Mouse (Mus musculus) small intestine, adult 2 months (tissue): ENCODE data around the gene Map2k6.

Experiments
- CTCF ChIP-seq: fragments of 200-500 bp; IDR thresholded peaks from 2 replicates; pipeline ENCODE4 v1.5.1; 2012; ENCODE audit warnings: low read depth, mild to moderate bottlenecking, control low read depth, inconsistent platforms, low read length, moderate library complexity, mixed read lengths; ENCODE audit not compliant: insufficient replicate concordance, insufficient read length; ENCODE audit errors: extremely low read depth
- POLR2A ChIP-seq: fragments of 200-500 bp; IDR thresholded peaks from 2 replicates; pipeline ENCODE4 v1.6.1; 2012; ENCODE audit warnings: low read depth, mild to moderate bottlenecking, control low read depth, inconsistent platforms, low read length, moderate library complexity

- TF ChIP-seq CTCF, result no peak
- no peak for TF ChIP-seq POLR2A
Measured at GRCm38 (mm10) chr11:110396085-110396484, 2.8 kb upstream of the Map2k6 start.
